Mouse (Mus musculus) left cerebral cortex, adult 2 months (tissue): ENCODE data around the gene Elp1. TPM values are rescaled to one million over a fixed set of nuclear protein-coding genes. Genes with fewer than 3 reads are reported as not detected.

Experiments used
- DNase-seq, 2 experiments: peaks; one replicate each; pipeline ENCODE4 v3.0.0; 2021 to 2022; ENCODE audit warnings: low spot score in 2 of 2, mixed read lengths in 1 of 2; ENCODE audit errors: extremely low spot score in 1 of 2
- H3K27ac ChIP-seq: fragments of 200-600 bp; 2 replicates; pipeline ENCODE4 v1.8.1; 2022
- H3K4me3 ChIP-seq: fragments of 200-600 bp; 2 replicates; pipeline ENCODE4 v1.8.1; 2022
- CTCF ChIP-seq: fragments of 200-600 bp; IDR thresholded peaks from 2 replicates; pipeline ENCODE4 v1.8.1; 2022; ENCODE audit warnings: antibody characterized with exemption, mild to moderate bottlenecking, moderate library complexity
- intact Hi-C: fragments of 180-260 bp; cut with DNase I; formaldehyde crosslinking; loops from one replicate; pipeline ENCODE4 v1.15.1; 2025
- total RNA-seq, 2 experiments: library from RNA; stranded (reverse); gene quantifications; 2 replicates each; pipeline ENCODE4 v1.2.3; 2021

The Elp1 gene
- total RNA-seq, 2 experiments from 2014 or later = 54.3 to 63.2 TPM

DNA sequence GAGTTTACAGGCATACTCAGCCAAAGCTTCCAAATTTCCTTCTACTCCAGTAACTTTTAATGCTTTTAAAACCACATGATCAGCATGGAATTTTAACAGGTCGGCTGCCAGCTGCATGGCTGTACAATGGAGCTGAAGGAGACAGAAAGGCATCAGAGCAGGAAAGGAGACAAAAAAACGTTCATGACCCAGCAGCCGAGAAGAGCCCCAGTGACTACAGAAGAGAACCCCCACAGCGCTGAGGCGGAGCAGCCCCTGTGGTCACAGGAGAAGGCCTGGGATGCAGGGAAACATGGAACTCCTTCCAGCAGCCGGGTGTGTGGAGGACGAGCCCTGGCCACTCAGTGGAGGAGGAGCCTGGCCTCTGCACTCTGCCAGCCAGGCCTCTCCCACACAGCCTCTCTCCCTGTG, 27.4 kb upstream of the Elp1 start:
- DNase-seq = peak in 1 of 2 experiments; percentile 37
- intact Hi-C loops = no loop called here
- Histone ChIP-seq H3K27ac (peak overlapping the region; percentile 40; the same call in 1 of the 2 replicates), H3K4me3 (no peak overlapping the region)
- no peak for TF ChIP-seq CTCF

DNA sequence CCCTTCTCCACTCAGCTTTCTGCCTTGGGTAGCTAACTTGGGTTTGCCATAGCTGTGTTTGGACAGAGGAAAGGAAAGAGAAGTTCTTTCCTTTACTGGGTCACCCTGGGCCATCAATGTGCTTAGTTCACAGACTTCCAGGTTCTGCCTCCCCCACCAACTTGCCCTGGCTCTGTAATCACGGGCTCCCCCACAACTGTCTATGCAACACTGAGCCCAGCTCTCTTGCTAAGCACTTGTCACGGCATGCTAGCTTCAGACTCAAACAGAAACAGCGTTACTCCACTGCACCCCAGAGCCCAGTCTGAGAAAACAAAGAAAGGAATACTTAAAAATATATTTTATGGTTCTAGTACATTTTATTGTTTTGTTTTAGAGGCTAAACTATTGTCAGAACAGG, 26.8 kb upstream of the Elp1 start:
- Histone ChIP-seq H3K4me3 (no peak overlapping the region), H3K27ac (peak overlapping the region; percentile 44; the same call in 1 of the 2 replicates)
- intact Hi-C loops = no loop called here
- no peak for TF ChIP-seq CTCF
- no peak for DNase-seq

DNA sequence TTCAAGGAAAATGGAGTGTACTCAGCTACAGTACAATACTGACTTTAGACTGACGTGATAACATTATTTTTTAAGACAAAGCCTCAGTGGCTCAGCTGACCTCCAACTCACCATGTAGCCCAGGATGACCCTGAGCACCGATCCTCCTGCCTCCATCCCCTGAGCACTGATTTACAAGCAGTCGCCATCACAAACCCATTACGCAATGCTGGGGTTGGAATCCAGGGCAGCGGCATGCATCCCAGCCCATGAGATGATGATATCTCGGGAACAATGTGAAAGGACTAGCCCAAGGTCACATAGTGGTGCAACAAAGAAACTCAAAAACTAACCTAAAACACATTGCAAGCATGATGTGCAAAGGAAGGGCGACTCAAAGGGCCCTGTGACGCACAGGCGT, 22.1 kb upstream of the Elp1 start:
- DNase-seq = no peak
- no peak for TF ChIP-seq CTCF
- Histone ChIP-seq H3K4me3 (no peak overlapping the region), H3K27ac (no peak overlapping the region)
- intact Hi-C loops = no loop called here

DNA sequence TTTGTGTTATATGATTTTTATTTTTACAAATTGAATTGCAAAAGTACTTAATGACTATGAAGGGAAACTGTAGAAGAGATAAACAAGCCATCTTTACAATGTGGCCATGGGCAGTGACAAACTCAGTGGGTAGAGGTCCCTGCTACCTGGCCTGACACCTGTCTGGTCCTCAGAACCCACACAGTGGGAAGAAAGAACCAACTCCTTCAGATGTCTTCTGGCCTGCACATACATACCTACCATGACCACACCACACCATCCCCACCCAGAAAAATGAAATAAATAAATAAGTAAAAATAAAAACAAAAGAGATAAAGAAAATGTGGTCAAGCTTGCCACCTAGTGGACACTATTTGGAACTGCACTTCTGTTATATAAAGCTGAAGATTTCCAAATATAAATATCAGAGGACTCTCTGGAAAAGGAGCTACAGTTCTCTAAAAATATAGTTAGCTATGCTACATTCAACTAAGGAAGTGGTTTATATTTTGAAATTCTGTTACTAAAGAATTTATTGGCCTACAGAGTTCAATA, 18.0 kb upstream of the Elp1 start:
- peak; percentile 91 for TF ChIP-seq CTCF
- Histone ChIP-seq H3K4me3 (no peak overlapping the region), H3K27ac (peak overlapping the region; percentile 51)
- DNase-seq = no peak
- intact Hi-C loops = no loop called here

DNA sequence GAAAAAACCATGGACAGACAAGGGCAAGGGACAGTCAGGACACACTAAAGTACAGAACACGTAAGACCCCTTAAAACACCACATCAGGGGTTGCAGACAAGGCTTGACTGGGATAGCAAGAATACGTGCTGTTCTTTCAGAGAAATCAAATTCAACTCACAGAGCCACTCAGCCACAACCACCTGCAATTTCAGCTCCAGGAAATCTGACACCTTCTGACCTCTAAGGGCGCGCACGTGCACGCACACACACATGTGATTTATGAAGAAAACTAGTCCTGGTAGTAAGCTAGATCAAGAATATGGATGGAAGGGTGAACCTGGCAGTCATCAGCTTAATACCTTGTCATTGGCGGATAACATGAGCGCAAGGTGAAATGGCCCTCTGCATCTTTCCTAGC, 13.0 kb upstream of the Elp1 start:
- Histone ChIP-seq H3K27ac (no peak overlapping the region), H3K4me3 (no peak overlapping the region)
- no peak for TF ChIP-seq CTCF
- no peak for DNase-seq
- intact Hi-C loops = no loop called here

DNA sequence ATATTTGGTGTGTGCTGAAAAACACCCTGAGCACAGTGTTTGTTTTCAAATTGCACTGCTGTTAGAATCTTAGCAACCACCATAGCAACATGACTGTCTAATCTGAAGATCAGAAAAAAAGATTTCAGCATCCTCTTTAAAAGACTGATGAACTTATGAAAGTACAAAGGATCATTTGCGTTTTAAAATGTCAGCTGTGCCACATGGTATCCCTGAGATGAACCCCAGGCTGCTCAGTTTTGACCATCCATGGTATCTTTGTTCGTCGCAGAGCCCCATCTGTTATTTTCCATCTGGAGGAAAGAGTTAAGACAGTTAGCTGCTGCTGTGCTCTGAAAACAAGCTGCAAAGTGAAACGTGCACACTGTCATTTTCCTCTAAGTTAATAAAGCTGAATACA, 10.0 kb upstream of the Elp1 start:
- H3K27ac ChIP-seq = no peak overlapping the region
- no peak for DNase-seq
- H3K4me3 ChIP-seq = no peak overlapping the region
- intact Hi-C loops = no loop called here
- TF ChIP-seq CTCF = no peak

DNA sequence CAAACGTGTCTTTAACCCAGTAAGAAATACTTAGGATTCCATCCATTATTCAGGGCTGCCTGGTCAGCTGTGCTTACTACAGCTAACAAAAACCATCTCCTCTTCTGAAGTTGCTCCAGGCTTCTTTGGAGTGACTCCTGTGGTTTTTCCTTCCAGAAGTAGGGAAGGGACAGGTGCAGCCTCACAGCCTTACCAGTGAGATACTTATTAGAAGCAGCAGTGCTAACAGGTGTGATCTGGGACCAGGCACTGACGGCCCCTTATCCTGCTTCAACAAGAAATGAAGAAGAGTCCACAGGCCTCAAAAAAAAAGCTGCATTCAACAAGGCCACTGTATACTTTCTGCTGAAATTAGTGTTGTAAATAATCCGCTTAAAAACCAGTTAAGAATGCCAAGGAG, 9.5 kb upstream of the Elp1 start:
- H3K27ac ChIP-seq = no peak overlapping the region
- H3K4me3 ChIP-seq = no peak overlapping the region
- no peak for DNase-seq
- TF ChIP-seq CTCF = no peak
- intact Hi-C loops = no loop called here

DNA sequence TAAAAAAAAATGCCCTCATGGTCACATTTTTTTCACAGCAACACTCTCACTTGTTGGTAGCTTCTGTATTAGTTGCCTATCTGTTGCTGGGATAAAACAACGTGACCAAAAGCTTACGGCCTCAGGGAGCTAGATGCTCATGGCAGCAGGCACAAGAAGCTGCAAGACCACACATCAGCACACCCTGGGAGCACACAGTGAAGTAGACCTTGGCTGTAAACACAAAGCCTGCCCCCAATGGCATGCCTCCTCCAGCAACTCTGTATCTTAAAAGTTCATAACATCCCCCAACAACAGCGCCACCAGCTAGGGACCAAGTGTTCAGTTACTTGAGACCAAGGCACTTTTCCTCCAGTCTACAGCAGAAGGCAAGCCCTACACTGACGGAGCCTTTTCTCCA, 6.9 kb upstream of the Elp1 start:
- H3K27ac ChIP-seq = no peak overlapping the region
- intact Hi-C loops = no loop called here
- no peak for DNase-seq
- no peak overlapping the region for H3K4me3 ChIP-seq
- no peak for TF ChIP-seq CTCF

DNA sequence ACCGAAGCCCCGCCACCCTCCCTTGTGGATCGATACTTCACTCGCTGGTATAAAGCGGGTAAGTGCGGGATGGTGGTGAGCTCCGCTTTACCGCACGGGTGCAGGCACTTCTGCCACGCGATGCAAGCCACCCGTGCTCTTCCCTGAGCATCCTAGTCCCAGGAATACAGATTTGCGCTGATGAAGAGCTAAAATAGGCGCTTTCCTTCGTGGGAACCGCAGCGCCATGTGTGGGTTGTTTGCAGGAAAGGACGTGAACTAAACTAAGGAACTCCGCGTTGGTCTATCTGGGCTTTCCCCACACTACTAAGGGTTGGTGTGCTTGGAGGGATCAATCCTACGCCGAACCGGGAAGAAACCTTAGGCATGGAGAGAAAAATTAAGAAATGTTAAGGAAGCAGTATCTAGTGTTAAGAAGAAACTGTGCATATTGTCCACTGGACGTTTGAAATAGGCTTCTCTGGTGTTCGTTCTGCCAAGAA, 579 bp upstream of the Elp1 start:
- Histone ChIP-seq H3K4me3 (peak overlapping the region; percentile 71), H3K27ac (peak overlapping the region; percentile 92)
- no peak for DNase-seq
- intact Hi-C loops = no loop called here
- no peak for TF ChIP-seq CTCF

DNA sequence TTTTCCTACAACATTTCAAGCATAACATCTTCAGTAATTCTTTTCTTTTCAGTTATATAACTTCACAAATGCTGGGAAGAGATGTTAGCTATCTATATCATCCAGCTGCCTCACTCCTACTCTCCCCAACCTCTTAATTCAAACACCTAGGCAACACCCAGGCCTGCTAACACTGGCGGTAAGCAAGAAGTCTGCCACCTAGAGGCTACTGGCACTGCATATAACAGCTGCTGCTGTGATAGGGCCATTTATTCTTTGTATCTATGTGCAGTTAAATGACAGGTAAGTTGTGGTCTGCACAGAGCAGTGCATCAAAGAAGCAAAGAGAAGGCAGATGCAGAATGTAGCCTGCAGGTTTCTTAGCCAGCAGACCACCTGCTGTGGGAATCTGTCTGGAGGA, 10.8 kb downstream of the Elp1 start:
- no peak overlapping the region for H3K27ac ChIP-seq
- H3K4me3 ChIP-seq = no peak overlapping the region
- intact Hi-C loops = loop anchor here (5.0 kb wide), 1 partner anchor 34 kb away; no protein-coding TSS in a partner anchor
- peak; percentile 62 for TF ChIP-seq CTCF
- DNase-seq = no peak

DNA sequence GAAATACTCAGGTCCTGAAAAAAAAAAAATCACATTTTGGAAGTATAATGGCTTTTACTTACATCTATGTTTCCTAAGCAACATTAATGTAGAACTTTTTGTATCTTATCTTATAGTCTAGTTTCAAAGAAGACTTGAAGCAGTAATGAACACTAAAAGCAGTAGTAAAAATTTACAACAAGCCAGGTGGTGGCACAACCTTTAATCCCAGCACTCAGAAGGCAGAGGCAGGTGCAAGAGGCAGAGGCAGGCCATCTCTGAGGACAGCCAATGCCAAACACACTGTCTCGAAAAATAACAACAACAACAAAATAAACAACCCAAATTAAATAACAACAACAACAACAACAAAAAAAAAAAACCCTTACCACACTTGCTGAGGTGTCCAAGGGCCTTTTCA, 31.1 kb downstream of the Elp1 start:
- intact Hi-C loops = no loop called here
- Histone ChIP-seq H3K27ac (no peak overlapping the region), H3K4me3 (no peak overlapping the region)
- no peak for TF ChIP-seq CTCF
- no peak for DNase-seq

DNA sequence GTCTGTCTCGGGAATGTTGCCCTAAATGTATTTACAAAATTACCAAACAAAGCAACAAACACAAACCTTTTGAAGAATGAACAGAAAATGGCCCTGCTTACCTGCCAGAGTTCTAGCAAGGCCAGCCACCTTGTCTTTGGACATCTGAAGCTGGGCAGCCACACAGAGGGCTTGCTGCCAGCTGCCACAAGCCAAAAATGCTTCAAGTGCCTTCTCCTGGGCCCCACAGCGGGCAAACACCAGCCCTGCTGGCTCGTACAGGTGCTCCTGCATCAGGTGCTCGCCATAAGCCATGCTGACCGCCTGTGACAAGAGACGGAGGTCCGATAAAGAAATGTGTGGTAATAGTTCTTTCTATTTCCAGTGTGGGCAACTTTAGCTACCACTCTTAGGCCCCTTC, 33.2 kb downstream of the Elp1 start:
- intact Hi-C loops = no loop called here
- Histone ChIP-seq H3K27ac (no peak overlapping the region), H3K4me3 (no peak overlapping the region)
- DNase-seq = no peak
- no peak for TF ChIP-seq CTCF

DNA sequence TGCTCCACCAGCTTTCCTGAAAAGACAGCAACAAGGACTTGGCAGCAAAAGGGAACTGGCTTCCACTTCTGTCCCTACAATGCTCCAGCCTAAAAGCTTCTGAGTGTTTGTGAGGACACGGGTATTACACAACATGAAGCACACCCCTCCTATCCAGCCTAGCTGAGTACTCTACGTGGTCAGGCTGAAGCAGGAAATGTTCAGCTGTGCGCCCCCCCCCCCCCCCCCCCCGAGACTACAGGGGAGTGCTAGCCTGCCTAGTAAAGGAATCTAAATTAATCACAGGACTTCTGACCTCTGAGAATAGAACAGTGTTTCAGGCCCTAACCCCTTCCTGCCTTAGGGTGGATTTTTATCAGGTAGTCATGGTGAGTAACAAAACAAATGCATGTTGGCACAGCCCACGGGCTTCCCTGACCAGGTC, 34.3 kb downstream of the Elp1 start:
- H3K4me3 ChIP-seq = no peak overlapping the region
- TF ChIP-seq CTCF = no peak
- no peak for DNase-seq
- intact Hi-C loops = no loop called here
- no peak overlapping the region for H3K27ac ChIP-seq

DNA sequence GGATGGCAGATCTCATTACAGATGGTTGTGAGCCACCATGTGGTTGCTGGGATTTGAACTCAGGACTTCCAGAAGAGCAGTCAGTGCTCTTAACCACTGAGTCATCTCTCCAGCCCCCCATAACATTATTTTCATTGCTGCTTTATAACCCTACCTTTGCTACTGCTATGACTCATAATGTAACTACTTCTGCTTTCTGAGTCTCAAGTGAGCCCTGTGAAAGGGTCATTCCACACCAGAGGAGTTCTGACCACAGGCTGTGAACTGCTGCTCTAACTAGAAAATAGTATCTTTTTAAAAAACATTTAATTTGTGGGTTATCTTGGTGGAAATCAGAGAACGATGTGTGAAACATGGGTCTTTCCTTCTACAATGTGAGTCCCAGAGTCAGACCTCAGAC, 44.4 kb downstream of the Elp1 start:
- no peak for DNase-seq
- no peak for TF ChIP-seq CTCF
- no peak overlapping the region for H3K4me3 ChIP-seq
- H3K27ac ChIP-seq = no peak overlapping the region
- intact Hi-C loops = loop anchor here (5.0 kb wide), 1 partner anchor 35 kb away; no protein-coding TSS in a partner anchor
